Mouse (Mus musculus) thymus, postnatal 10 days (tissue): ENCODE measurements around the gene Arpp21.

Experiments used
- DNase-seq, 2 experiments: peaks; one replicate each; pipeline ENCODE4 v3.0.0; 2021; ENCODE audit warnings: low spot score in 2 of 2

Gene Arpp21

DNA sequence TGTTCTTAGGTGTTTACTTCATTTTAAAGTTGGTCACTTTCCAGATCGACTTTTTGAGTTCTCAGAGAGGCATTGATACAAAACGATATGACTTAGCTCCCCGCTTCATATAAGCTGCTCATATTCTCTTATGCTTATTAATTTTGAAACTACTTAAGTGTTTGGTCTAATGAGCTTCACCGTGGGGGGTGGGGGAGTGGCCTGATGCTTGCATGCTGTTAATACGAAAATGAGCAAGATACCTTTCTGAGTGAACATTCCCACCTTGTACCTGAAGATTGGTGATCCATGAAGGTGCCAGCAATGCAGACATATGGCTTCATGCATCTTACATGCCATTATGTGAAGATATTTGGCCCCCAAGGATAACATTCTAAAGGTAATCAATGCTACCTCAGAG lies 4.4 kb downstream of the Arpp21 start:
- DNase-seq: no peak

DNA sequence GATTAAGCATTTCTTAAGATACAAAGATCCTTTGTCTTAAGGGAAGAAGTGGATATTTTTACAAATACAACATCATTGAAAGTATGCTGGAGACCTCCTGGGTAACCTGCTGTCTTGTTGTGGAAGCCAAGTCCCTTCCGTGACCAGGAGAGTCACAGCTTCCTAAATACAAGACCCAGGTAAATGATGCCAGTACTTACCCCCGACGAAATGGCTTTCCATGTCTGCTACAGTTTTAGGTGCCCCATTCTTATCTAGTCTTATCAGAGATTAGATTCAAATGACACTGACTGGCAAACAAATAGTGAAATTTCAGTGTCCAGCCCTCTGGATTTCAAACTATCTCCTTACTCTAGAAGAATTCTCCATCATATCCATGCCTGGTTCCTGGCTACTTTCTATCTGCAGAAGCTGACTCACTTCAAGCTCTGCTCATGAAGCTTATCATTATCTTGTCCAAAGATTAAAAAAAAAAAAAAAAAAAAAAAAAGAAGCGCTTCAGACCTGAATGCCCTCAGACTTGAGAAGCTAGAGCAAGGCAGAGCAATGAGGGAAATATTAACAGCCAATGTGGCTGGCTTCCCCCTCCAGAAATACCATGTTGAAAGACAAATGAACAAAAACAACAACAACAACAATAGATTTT lies 4.9 kb downstream of the Arpp21 start:
- DNase-seq: no peak

DNA sequence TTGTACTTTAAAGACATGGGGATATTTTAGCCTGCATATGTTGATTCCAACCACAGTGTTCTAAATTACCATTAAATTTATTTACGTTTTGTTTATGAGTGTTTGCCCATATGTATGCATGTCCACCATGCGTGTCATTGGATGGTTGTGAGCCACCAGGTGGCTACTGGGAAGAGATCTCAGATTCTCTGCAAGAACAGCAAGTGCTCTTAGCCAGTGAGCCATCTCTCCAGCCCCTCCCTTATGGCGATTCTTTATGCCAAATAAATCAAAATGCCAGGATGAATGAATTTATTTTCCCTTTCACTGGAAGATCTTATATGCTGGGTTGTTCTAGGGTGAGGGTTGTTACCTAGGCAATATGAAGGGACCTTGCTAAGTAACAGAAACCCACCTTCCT lies 7.3 kb downstream of the Arpp21 start:
- DNase-seq: no peak

DNA sequence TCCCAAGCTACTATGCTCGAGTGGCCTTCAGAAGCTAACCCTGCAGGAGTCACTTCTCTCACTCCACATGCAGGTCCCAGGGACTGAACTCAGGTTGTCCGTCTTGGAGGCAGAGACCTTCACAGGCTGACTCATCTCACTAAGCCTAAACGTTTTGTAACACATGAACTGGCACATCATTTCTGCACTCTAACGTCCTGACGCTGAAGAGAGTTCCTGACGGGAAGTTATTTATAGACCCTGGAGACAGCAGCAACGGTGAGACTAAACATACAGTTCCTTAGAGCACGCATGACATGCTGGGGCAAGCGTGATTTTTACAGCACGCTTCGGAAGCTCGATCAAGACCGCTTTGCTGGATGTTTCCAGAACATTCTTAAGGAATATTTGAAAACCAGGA lies 8.6 kb downstream of the Arpp21 start:
- no peak for DNase-seq

DNA sequence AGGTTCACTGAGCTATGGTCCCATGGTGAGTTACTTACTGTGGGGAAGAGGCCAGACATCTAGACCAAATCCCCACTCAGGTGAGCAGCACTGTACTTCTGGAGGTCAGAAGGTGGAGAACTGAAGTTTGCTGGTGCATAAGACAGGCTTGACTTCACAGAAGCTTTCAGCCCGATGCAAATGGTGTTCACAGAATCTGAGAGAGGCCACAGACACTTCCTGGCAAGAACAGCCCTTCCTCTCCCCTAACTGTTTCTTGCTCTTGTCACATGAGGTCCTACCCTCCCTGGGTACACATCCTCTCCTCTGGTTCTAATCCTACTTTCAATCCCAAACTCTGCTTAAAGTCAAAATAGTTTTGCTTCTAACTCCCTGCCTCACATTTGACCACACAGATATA lies 9.2 kb downstream of the Arpp21 start:
- peak in 1 of 2 experiments; percentile 55 for DNase-seq

DNA sequence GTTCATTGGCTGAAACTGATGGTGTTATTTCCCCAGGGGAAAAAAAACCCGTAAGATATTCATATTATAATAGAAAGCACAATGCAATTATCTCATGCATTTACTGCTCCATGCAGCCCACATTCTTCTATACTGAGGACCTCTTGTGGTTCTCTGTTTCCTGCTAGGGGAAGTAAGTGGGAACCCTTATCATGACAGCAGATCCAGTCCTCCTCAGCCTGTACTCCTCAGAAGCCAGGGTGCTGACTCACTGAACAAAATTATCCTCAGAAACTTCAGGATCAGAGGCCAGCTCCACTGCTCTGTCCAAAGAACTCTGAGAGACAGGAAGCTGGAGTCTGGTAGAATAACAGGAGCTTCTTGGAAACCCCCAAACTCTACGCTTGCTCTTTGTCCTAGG lies 10.7 kb downstream of the Arpp21 start:
- peak in 1 of 2 experiments; percentile 47 for DNase-seq

DNA sequence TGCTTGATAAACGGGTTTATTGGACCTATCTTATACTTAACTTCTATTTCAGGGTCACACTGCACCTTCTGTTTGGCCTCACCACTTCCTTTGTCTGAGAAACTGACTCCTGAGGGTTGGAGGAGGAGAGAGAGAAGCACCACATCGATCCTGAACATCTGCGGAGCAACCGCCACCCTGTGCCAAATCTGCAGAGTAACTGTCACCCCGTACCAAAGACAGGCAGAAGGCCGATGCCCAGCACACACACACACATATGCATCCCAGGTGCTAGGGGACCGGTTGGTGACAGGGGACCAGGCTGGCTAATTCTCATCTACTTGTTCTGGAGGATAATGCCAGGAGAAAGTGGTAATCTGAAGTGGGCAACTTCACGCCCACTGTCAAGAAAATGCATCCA lies 16.4 kb downstream of the Arpp21 start:
- peak; percentile 69 to 80 for DNase-seq

DNA sequence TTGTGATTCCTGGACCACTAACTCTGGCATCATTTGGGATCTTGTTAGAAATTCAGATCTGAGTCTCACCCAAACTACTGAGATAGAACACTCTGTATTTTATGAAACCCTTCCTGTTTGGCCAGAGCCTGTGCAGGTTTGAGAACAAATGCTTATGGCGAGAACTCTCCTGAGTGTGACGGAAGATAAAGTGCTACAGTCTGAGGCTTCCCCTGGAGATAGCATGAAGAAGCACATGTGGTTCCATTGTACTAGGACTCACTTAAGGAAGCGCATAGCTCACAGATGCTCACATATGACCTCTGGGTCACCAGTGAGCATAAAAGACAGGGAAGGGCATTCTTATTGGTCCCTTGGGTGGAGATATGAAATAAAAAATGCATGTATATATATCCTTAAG lies 17.5 kb downstream of the Arpp21 start:
- DNase-seq: no peak

DNA sequence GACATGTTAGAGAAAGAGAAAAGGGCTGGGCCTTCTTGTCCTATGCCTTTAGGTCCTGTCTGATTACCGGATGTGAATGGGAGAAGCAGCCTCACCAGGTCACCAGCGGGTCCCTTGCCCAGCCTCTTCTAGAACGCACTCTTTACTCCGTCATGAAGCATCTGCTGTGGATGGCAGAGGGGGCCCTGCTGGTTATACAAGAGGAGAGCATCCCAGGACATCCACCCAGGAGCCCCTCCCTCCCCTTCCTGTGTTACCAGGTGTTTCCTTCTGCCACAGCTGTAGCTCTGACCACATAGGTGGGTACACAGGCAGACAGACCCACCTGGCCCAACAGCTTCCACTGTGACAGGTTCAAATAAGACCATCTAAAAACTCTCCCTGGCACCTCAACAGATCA lies 18.6 kb downstream of the Arpp21 start:
- DNase-seq: peak; percentile 79 to 87

DNA sequence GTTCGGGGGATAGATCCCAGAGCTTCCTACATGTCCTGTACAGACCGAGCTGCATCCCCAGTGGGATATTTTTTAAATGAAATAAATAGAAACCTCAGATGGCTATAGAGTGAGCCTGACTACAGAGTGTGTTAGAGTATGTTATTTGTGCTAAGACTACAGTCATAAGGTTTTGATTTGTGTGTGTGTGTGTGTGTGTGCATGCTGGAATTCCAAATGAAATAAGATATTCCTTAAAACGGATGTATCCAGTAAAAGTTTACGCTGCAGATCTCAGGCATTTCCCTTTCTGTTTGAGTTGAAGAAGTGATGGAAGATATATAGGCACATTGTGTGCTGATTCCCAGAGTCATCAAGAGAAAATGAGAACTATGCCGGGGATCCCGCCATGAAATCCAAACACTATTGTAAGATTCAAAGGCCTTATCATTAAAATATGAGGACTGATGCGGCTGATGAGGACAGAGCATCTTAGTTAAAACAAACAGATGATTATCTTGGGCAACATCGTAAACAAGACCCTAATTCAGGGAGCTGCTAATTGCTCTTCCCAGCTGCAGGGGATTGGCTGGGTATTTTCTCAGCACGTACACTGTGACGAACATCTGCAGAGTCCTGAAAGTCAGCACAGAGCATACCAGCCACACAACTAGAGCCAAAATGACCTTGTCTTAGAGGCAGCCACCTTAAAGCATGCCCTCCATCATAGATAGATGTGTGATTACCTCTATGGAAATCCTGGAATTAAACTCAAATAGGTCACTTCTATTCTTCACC lies 20.5 kb downstream of the Arpp21 start:
- no peak for DNase-seq

DNA sequence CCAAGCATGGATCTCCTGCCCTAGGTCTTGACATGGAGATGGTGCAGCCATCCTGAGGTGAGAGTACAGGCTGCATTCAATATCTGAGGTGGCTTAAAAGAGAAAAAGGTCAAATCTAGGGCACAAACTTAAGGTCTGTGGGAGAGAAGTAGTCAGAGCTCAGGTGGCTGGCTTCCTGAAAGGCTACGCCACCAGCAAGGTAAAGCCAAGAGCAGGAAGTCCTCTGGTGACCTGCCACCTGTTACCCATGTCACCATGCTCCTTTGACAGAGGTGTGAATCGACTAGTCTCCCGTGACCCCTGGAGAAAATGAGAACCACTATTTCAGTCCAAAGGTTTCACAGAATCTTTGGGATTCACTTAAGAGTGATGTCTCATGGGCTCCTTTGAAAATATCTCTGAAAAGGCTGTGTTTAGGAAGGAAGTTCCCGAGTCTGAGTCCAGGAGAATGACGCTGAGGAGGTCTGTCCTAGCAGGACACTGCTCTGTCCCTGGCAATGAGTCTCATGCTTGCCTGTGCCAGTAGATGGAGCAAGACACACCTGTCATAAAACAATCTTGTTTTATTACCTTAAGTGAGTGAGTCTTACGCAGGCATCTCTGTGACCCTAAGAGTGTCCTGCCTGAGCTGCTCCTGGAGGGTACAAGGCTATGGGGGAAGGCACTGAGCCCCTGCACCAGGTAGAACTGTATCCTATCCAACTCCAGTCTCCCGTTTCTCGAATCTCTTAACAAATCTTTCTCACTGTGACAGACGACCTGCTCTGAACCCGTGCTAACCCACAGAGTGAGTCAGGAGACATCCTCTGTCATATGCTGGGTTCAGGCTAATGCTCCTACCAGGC lies 22.1 kb downstream of the Arpp21 start:
- DNase-seq: peak in 1 of 2 experiments; percentile 37

DNA sequence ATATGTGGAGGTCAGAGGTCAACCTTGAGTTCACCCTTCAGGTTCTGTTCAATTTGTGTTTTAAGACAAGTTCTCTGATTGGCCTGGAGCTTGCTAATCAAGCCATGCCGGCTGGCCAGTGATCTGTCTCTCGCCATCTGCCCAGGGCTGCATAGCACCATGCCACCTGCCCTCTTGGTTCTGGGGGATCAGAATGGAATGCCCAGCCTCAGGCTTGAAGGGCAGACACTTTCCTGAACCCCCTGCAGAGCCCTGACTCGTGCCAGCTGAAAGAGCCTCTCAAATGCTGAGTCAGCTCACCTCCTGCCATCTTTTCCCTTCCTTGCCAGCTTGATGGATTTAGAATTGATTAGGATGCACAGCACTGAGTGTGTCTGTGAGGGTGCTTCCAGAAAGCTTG lies 25.9 kb downstream of the Arpp21 start:
- DNase-seq: no peak

DNA sequence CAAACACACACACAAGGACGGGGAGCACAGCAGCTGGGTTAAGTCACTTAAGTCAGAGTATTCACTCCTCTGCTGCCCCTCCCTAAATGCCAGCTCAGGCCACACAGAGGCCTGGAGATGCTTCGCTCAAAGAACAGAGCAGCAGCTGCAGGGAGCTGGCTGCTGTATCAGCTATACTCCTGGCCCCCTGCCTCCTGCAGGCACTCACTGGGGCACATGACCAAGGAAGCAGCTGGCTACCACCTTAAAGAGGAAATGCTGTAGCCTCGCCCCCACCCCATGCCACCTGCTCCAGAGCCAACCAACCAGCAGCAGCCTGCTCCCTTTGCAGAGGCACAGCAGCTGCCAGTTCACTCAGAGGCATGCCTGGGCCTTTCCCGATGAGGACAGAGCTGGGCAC lies 28.0 kb downstream of the Arpp21 start:
- DNase-seq: peak; percentile 88 to 94

DNA sequence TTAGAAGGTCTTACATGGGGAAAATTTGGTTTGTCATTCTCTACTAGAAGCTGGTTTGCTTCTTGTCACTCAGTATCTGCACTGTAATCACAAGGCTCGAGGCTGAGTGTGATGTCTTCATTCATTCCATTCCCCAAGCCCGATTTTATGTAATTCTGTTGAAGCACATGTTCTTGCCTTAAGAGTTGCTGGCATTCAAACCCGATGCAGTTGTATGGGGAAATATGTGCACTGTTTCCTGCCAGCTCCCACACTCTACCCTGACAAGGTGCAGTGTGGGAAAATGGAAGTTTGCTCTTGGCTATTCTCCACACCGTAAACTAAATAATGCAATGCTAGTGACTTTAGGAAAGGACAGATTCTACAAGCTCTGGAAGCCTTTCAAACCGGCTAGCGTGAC lies 37.4 kb downstream of the Arpp21 start:
- no peak for DNase-seq

DNA sequence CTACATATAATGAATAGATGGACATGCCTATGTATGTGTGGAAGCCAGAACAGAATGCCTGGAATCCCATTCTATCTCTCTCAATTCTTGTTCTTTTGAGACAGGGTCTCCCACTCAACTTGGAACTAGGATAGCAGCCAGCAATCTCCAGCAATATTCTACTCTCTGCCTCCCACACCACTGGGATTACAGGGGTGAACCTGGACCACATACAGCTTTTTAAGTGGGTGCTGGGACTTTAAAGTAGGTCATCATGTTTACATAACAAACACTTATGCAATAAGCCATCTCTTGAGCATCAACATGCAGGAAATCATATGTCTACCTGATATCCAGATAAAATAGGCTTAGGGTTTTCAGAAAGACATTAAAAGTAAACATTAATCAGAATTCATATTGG lies 41.7 kb downstream of the Arpp21 start:
- no peak for DNase-seq

DNA sequence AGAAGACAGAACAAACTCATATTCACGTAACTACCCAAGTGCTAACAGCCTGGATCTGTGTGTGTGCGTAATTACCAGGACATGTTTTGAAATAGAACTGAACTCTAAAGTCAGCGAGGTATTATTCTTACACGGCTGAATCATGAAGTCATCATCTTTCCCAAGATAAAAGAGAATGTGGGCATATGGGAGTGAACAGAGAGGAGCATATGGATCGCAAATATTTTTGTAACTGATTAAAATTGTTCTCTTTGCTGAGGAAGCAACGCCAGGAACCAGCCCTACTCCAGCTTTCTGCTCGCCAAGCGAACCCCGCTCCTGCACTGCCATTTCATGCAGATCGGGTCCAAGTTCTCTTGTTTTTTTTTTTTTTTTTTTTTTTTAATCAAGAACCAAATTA lies 46.3 kb downstream of the Arpp21 start:
- no peak for DNase-seq

DNA sequence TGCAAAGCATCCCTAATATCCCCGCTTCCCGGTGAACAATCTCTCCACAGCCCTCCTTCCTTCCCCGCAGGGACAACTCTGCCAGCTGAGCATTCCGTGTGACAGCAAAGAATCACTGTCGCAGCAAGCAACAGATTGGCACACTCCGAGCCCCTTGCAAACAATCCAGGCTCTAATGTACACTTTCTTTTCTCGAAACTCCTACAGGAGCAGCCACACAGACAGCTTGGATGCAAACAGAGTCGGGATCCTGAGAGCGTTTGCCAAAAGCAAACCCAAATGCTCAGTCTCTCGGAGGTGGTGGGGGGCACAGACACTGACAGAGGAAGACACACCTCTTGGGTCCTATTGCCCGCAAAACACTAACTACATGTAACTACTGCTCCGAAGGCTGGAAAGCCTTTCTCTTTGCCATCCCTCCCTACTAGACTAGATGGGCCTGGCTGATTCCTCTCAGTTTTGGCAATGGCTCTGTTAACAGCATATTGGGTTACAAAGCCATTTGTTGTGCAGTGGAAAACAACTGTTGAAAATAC lies 47.3 kb downstream of the Arpp21 start:
- DNase-seq: no peak

DNA sequence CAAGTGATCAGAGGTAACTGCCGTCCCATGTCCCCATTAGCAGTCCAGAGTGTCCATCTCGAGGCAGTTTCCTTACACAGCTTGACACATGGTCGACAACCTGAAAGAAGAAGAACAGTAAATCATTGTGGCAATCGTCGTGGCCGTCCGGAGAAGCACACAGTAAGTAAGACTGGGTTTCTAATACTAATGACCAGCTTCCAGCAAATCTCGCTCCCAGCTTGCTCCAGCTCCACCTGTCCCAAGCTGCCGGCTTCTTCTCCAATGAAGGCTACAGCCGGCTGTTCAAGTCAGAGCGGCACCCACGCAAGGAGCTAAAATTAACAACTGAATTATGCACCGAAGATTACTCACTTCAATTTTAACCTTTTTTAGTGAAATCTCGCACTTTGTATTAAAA lies 48.1 kb downstream of the Arpp21 start:
- no peak for DNase-seq

DNA sequence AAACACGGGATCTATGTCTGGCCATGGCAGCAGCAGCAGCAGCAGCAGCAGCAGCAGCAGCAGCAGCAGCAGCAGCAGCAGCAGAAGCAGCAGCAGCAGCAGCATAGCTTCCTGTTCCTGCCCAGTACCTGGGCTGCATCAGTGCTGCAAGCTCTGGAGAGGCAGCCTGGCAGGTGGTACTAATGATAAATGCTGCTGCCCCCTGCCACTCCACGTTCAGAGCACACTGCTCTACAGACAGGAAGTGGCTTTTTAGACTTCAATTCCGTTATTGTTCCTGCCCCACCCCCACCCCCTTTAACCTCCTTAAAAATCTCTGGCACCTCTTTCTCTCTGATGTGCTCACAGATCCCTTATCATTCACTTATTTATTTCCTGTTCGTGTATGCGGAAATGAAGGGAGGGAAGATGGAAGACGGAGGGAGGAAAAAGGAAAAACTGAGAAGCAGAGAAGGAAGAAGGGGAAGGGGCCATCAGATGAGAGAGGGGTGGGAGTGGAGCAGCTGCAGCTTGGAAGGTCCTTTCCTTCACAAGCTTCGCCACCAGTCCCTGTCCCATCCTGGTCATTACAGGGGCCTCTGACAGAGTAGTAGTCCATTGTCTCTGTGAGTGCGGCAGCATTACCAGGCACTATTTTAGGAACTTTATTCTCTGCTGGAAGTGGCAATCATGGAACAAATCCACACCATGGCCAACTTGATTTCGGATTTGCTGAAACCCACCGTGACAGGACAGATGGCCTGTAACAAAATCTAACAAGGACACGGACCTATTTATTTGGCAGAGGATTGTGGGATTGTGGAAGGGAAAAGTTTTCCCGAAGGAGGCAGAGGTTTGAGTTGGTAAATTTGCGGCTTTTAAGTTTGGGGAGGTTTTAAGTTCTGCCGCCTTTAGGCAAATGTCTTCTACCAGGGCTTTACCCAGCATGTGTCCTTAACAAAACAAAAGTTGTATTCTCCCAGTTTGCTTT lies 49.1 kb downstream of the Arpp21 start:
- peak; percentile 39 to 43 for DNase-seq

DNA sequence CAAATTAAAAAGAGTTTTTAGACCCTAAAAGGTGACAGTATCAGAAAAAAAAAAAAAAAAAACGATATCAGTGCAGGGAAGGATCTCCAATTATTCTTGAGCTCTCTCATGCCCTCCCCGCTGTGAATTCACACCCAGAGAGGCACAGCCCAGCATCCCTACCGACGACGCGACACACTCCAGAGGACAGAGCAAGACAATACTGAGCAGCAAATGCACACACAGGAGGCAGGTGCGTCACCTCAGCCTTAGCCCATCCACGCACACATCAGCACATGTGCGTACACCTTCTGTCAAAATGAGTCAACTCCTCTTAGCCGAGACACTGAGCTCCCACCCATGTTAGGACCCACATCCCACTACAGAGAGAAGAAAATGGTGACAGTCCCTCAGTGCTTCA lies 50.0 kb downstream of the Arpp21 start:
- DNase-seq: no peak

DNA sequence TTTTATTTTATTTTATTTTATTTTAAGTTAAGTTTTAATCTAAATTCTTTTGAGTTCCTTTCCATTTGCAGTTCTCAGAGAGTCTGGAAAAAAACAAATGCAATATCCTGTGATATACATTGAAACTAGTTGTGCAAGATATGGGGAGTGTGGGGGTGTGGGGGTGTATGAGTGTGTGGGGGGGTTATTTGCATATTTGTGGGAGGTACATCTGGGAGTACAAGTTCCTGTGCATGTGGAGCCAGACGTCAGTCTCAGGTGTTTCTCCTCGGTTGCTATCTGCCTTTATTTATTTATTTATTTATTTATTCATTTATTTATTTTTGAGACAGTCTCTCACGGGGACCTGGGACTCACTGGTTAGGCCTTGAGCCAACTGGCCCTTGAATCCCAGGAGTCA lies 53.0 kb downstream of the Arpp21 start:
- DNase-seq: no peak
